Mouse (Mus musculus) adrenal gland, postnatal 0 days (tissue): ENCODE measurements around the gene Olfr510. TPM values are rescaled to one million over a fixed set of nuclear protein-coding genes. Genes with fewer than 3 reads are reported as not detected.

ENCODE experiments used
- polyA plus RNA-seq: library from polyadenylated mRNA; unstranded; fragments of >200 nt; fragmentation: Nextera tagmentation; extraction: Ambion mirVana; gene quantifications from 2 replicates; pipeline ENCODE4 v1.2.1, GENCODE M21; 2015

The Olfr510 gene
- polyA plus RNA-seq: not detected in 2 replicates

DNA sequence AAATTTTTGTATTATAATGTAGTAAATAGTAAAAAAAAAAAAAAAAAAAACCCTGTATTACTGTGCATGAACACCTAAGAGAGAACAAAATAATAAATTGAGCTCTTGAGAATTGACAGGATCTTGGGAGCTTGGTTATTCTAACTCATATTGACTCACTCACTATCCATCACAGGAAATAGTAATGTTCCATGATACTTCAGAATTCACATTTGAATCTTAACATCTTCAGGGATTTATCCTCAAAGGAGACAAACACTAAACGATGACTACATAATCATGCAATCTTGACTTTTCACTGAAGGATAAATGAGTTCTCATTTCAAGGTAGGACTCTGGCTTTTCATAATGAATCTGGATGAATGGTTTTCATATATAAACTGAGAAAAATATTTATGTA, at the start of gene Olfr510:
TSS of gene Olfr510 (plus strand) at position 301 of the 400 bp plus-strand sequence.

DNA sequence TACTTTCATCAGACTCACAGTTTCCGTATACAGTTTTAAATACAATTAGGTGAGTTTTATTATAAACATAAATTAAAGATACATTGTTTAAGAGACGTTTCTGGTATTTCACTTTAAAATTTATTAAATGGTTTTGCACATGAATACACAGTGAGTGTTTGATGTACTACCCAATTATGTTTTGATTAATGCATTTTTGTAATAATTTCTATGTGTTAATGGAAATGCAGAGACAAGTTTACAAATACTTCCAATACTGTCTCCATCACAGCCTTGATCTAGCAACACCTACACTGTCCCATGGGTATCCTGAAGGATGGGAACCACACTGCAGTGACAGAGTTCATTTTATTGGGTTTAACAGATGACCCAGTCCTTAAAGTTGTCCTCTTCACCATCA, 44.7 kb upstream of the Olfr510 start, which contains the start of gene Olfr507:
TSS of gene Olfr507 (plus strand) at position 301 of the 400 bp plus-strand sequence.

DNA sequence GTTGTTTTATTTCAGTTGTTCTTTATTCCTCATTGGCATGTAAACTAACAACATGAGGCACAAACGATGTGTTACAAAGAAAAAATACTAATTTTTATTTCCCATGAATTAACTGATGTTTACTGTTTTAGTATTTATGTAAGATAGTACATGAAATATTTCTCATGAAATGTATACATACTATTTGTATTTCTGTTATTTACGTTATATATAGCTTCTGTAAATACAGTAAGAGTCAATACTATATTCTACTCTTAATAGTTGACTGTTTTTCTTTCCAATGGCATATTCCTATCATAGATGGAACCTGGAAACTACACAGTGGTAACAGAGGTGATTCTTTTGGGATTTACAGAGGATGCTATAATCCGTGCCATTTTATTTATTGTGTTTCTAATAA, 36.5 kb upstream of the Olfr510 start, which contains the start of gene Olfr508:
TSS of gene Olfr508 (plus strand) at position 301 of the 400 bp plus-strand sequence.

DNA sequence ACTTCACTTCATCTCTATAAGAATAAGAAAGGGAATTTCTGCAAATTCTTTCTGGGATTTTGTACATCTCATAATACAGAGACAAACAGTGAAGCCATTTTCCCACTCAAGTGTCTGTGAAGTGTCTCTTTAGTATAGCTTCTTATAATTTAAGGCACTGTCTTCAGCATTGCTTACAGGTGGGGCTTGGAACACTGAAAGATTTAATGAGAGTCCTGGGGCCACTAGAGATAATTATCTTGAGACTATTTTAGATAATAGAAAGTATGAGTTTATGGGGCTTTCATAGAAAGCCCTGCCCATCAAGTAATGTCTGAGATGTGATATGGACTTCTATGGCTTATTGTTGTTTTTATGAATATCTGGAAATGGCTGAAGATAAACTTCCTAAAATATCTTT, 14.4 kb upstream of the Olfr510 start, which contains the start of gene Olfr509:
TSS of gene Olfr509 (minus strand) at position 101 of the 400 bp plus-strand sequence.

DNA sequence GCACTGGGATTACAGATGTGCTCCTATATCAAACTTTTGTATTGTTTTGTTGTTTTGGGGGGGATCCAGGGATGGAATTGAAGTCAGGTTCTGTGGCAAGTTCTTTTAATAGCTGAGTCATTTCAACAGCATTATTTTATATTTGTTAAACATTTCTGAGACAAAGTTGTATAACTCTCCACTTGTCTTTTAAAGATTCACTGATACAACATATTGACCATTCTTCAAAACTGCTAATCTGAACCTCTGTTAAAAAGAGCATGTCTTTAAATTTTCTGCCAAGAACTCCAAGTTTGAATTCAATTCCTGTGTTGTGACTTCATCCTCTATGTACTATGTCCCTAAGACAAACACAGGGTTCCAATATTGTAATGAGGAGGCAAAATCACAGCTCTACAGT, 46.8 kb downstream of the Olfr510 start, which contains the start of gene Olfr512:
TSS of gene Olfr512 (plus strand) at position 301 of the 400 bp plus-strand sequence.

Other genes with a start within 250 kb of the Olfr510 start
- not detected in 2 replicates for gene Olfr497, start 246.0 kb upstream of the Olfr510 start, polyA plus RNA-seq
- not detected in 2 replicates for gene Olfr498, start 201.1 kb upstream of the Olfr510 start, polyA plus RNA-seq
- gene Olfr502, start 141.4 kb upstream of the Olfr510 start, polyA plus RNA-seq: not detected in 2 replicates
- not detected in 2 replicates for gene Olfr503, start 121.9 kb upstream of the Olfr510 start, polyA plus RNA-seq
- gene Olfr504, start 100.6 kb upstream of the Olfr510 start, polyA plus RNA-seq: not detected in 2 replicates
- gene Olfr506, start 55.6 kb upstream of the Olfr510 start, polyA plus RNA-seq: not detected in 2 replicates
- gene Olfr507, start 44.6 kb upstream of the Olfr510 start, polyA plus RNA-seq: not detected in 2 replicates
- not detected in 2 replicates for gene Olfr508, start 36.4 kb upstream of the Olfr510 start, polyA plus RNA-seq
- not detected in 2 replicates for gene Olfr509, start 14.5 kb upstream of the Olfr510 start, polyA plus RNA-seq
- not detected in 2 replicates for gene Olfr512, start 46.9 kb downstream of the Olfr510 start, polyA plus RNA-seq
- not detected in 2 replicates for gene Olfr513, start 84.6 kb downstream of the Olfr510 start, polyA plus RNA-seq
- gene Olfr514, start 159.6 kb downstream of the Olfr510 start, polyA plus RNA-seq: not detected in 2 replicates
- gene Olfr516, start 184.1 kb downstream of the Olfr510 start, polyA plus RNA-seq: not detected in 2 replicates
- not detected in 2 replicates for gene Olfr517, start 206.0 kb downstream of the Olfr510 start, polyA plus RNA-seq
- not detected in 2 replicates for gene Olfr518, start 218.6 kb downstream of the Olfr510 start, polyA plus RNA-seq
- gene Olfr519, start 228.0 kb downstream of the Olfr510 start, polyA plus RNA-seq: not detected in 2 replicates